Mouse (Mus musculus) skeletal muscle tissue, postnatal 0 days (tissue): Measurements from ENCODE around the gene Prr11. TPM values are rescaled to one million over a fixed set of nuclear protein-coding genes. Genes with fewer than 3 reads are reported as not detected.

ENCODE experiments used
- microRNA counts: library from miRNA; unstranded; fragments of <30 nt; microRNA quantifications from one replicate; lab custom pipeline; 2015
- microRNA-seq, 2 experiments: library from miRNA; unstranded; fragments of <30 nt; microRNA quantifications; one replicate each; pipeline ENCODE4; 2016
- polyA plus RNA-seq: library from polyadenylated mRNA; unstranded; fragments of >200 nt; fragmentation: Nextera tagmentation; extraction: Ambion mirVana; gene quantifications from 2 replicates; pipeline ENCODE4 v1.2.1, GENCODE M21; 2015

Prr11 gene
- 1.7 and 1.8 TPM in 2 replicates for polyA plus RNA-seq

GRCm38 (mm10) chr11:87108409-87108754, at the start of gene Prr11:
Gene Prr11 (minus strand): TSS chr11:87108708.

GRCm38 (mm10) chr11:87126824-87127816, 18.6 kb upstream of the Prr11 start, which contains the start of gene Trim37:
Gene Trim37 (plus strand): TSS chr11:87127077.

GRCm38 (mm10) chr11:87108755-87109518, 429 bp upstream of the Prr11 start, which contains the start of gene Ska2:
Gene Ska2 (plus strand): TSS chr11:87109234.

GRCm38 (mm10) chr11:87086290-87086984, 22.1 kb downstream of the Prr11 start, which contains the start of gene Smg8:
Gene Smg8 (minus strand): TSS chr11:87086774.

GRCm38 (mm10) chr11:87073866-87074440, 34.6 kb downstream of the Prr11 start, which contains the start of gene Gdpd1:
Gene Gdpd1 (minus strand): TSS chr11:87074062.

MicroRNA genes within 50 kb of the gene (microRNA counts, 519-probe panel; counts per million panel counts)
- microRNA mmu-miR-301a (lab: Ali Mortazavi, UCI) = 5,027 counts per million, percentile 87 among the panel's probes with 10 or more counts

Small RNA genes within 50 kb of the gene (microRNA-seq; reads per million reads assigned to microRNA genes)
- 426 to 487 reads per million in 2 experiments for gene Mir301

Other genes with a start within 250 kb of the Prr11 start
- 6.3 and 6.4 TPM in 2 replicates for gene Ypel2, start 115.0 kb downstream of the Prr11 start, polyA plus RNA-seq
- gene Gdpd1, start 34.6 kb downstream of the Prr11 start, polyA plus RNA-seq = 6.6 and 7.2 TPM in 2 replicates
- gene Smg8, start 21.9 kb downstream of the Prr11 start, polyA plus RNA-seq = 7.9 and 8.8 TPM in 2 replicates
- gene Ska2, start 526 bp upstream of the Prr11 start, polyA plus RNA-seq = 13.9 and 15.1 TPM in 2 replicates
- gene Trim37, start 18.4 kb upstream of the Prr11 start, polyA plus RNA-seq = 5.8 and 6.8 TPM in 2 replicates